Mouse (Mus musculus): ENCODE measurements at regions not wholly inside any gene's neighbourhood (a gene's known extent, or its start where the extent isn't known, plus 50 kb on each side); places are given as distances from the start of the nearest gene placed in this dataset.

GRCm38 (mm10) chr14:76245063-76245396 is 134.3 kb downstream of the Nufip1 start:
- in situ Hi-C loops (cut with MboI, MseI), result no loop called here

GRCm38 (mm10) chr14:76247664-76248063 is 137.0 kb downstream of the Nufip1 start:
- in situ Hi-C loops (cut with MboI, MseI), result no loop called here

- in situ Hi-C loops (cut with MboI, MseI), result loop anchor here in 1 of 2 experiments (10.0 kb wide), 1 partner anchor 1691 kb away; no protein-coding TSS in a partner anchor
Observed at GRCm38 (mm10) chr14:76253850-76254249, 143.2 kb downstream of the Nufip1 start.

GRCm38 (mm10) chr14:76254565-76255501 is 144.1 kb downstream of the Nufip1 start:
- in situ Hi-C loops (cut with MboI, MseI), result loop anchor here in 1 of 2 experiments (10.0 kb wide), 1 partner anchor 1690 kb away; no protein-coding TSS in a partner anchor

GRCm38 (mm10) chr14:76255971-76256370 is 145.3 kb downstream of the Nufip1 start:
- in situ Hi-C loops (cut with MboI, MseI), result loop anchor here in 1 of 2 experiments (10.0 kb wide), 1 partner anchor 1689 kb away; no protein-coding TSS in a partner anchor

GRCm38 (mm10) chr14:76258626-76259025 is 147.9 kb downstream of the Nufip1 start:
- in situ Hi-C loops (cut with MboI, MseI), result loop anchor here in 1 of 2 experiments (10.0 kb wide), 1 partner anchor 1686 kb away; no protein-coding TSS in a partner anchor

- in situ Hi-C loops (cut with MboI, MseI), result no loop called here
Observed at GRCm38 (mm10) chr14:76260628-76261293, 150.1 kb downstream of the Nufip1 start.

GRCm38 (mm10) chr14:76263682-76264081 is 151.1 kb upstream of the Tsc22d1 start:
- in situ Hi-C loops (cut with MboI, MseI), result no loop called here

- in situ Hi-C loops (cut with MboI, MseI), result no loop called here
Observed at GRCm38 (mm10) chr14:76265819-76266218, 148.9 kb upstream of the Tsc22d1 start.

GRCm38 (mm10) chr14:76266249-76266648 is 148.5 kb upstream of the Tsc22d1 start:
- in situ Hi-C loops (cut with MboI, MseI), result no loop called here

- in situ Hi-C loops (cut with MboI, MseI), result no loop called here
Observed at GRCm38 (mm10) chr14:76267091-76267490, 147.7 kb upstream of the Tsc22d1 start.

- in situ Hi-C loops (cut with MboI, MseI), result loop anchor here in 1 of 2 experiments (10.0 kb wide), 1 partner anchor 554 kb away; no protein-coding TSS in a partner anchor
Observed at GRCm38 (mm10) chr14:76271190-76271589, 143.6 kb upstream of the Tsc22d1 start.

- in situ Hi-C loops (cut with MboI, MseI), result loop anchor here in 1 of 2 experiments (10.0 kb wide), 1 partner anchor 552 kb away; no protein-coding TSS in a partner anchor
Observed at GRCm38 (mm10) chr14:76272840-76273239, 141.9 kb upstream of the Tsc22d1 start.

- in situ Hi-C loops (cut with MboI, MseI), result loop anchor here in 1 of 2 experiments (10.0 kb wide), 1 partner anchor 548 kb away; no protein-coding TSS in a partner anchor
Observed at GRCm38 (mm10) chr14:76276655-76277054, 138.1 kb upstream of the Tsc22d1 start.

- in situ Hi-C loops (cut with MboI, MseI), result loop anchor here in 1 of 2 experiments (10.0 kb wide), 1 partner anchor 546 kb away; no protein-coding TSS in a partner anchor
Observed at GRCm38 (mm10) chr14:76278751-76279450, 135.9 kb upstream of the Tsc22d1 start.

GRCm38 (mm10) chr14:76279561-76279960 is 135.2 kb upstream of the Tsc22d1 start:
- in situ Hi-C loops (cut with MboI, MseI), result loop anchor here in 1 of 2 experiments (10.0 kb wide), 1 partner anchor 545 kb away; no protein-coding TSS in a partner anchor

- in situ Hi-C loops (cut with MboI, MseI), result no loop called here
Observed at GRCm38 (mm10) chr14:76281867-76282266, 132.9 kb upstream of the Tsc22d1 start.

- in situ Hi-C loops (cut with MboI, MseI), result no loop called here
Observed at GRCm38 (mm10) chr14:76287768-76288167, 127.0 kb upstream of the Tsc22d1 start.

- in situ Hi-C loops (cut with MboI, MseI), result no loop called here
Observed at GRCm38 (mm10) chr14:76290401-76291018, 124.3 kb upstream of the Tsc22d1 start.

GRCm38 (mm10) chr14:76292211-76292610 is 122.5 kb upstream of the Tsc22d1 start:
- in situ Hi-C loops (cut with MboI, MseI), result no loop called here

Measured in T-helper 17 cell (primary cell).